Mouse (Mus musculus): ENCODE measurements around the gene 5330417H12Rik. TPM values are rescaled to one million over a fixed set of nuclear protein-coding genes. Genes with fewer than 3 reads are reported as not detected.

5330417H12Rik gene
- not detected in 2 replicates for polyA plus RNA-seq (2014; fragmentation: Nextera tagmentation; extraction: Ambion mirVana)

GRCm38 (mm10) chr7:107625061-107625460 lies at the start of gene 5330417H12Rik:
TSS of gene 5330417H12Rik (minus strand) at chr7:107625161.
- no peaks in the 10 kb centered on the region for H3K4me1 ChIP-seq (ENCODE audit: control insufficient read depth in 2 of 2, insufficient read depth in 2 of 2, low read length in 2 of 2)
- H3K36me3 ChIP-seq (ENCODE audit: control insufficient read depth, insufficient read depth, low read length), result no peaks in the 10 kb centered on the region
- H3K4me2 ChIP-seq (ENCODE audit: low read length), result no peak within 1 kb of the TSS
- no peak for ATAC-seq (ENCODE audit: insufficient number of reproducible peaks, insufficient read depth, low FRiP score, low read depth)
- WGBS, result 74% methylated on average over 2 of the region's 2 CpGs
- H3K27me3 ChIP-seq (ENCODE audit: control insufficient read depth, insufficient read depth, low read length), result no peaks in the 10 kb centered on the region
- H3K9ac ChIP-seq (ENCODE audit: low read length), result no peak within 1 kb of the TSS
- H3K9me3 ChIP-seq (ENCODE audit: control insufficient read depth, low read length), result no peaks in the 10 kb centered on the region
- H3K4me3 ChIP-seq (ENCODE audit: control insufficient read depth in 1 of 2, insufficient read depth in 1 of 2, low read depth in 1 of 2, low read length in 2 of 2), result no peak within 1 kb of the TSS
- H3K27ac ChIP-seq (replicated peaks in 1 of 2; ENCODE audit: control insufficient read depth in 1 of 2, insufficient read depth in 1 of 2, low read depth in 2 of 2, low read length in 2 of 2), result no peak within 1 kb of the TSS

- Histone ChIP-seq H3K27me3 (ENCODE audit: control insufficient read depth, insufficient read depth, low read length) (no peaks in the 10 kb centered on the region), H3K4me3 (ENCODE audit: control insufficient read depth in 1 of 2, insufficient read depth in 1 of 2, low read depth in 1 of 2, low read length in 2 of 2) (no peak overlapping the region), H3K9ac (ENCODE audit: low read length) (no peak overlapping the region), H3K4me1 (ENCODE audit: control insufficient read depth in 2 of 2, insufficient read depth in 2 of 2, low read length in 2 of 2) (peaks cover 24 to 35% of the 10 kb centered on the region in 2 experiments), H3K27ac (replicated peaks in 1 of 2; ENCODE audit: control insufficient read depth in 1 of 2, insufficient read depth in 1 of 2, low read depth in 2 of 2, low read length in 2 of 2) (no peak overlapping the region), H3K4me2 (ENCODE audit: low read length) (no peak overlapping the region), H3K9me3 (ENCODE audit: control insufficient read depth, low read length) (no peaks in the 10 kb centered on the region), H3K36me3 (ENCODE audit: control insufficient read depth, insufficient read depth, low read length) (no peaks in the 10 kb centered on the region)
- no peak for ATAC-seq (ENCODE audit: insufficient number of reproducible peaks, insufficient read depth, low FRiP score, low read depth)
- WGBS, result 86% methylated on average over 5 of the region's 5 CpGs
These were observed 43.6 kb upstream of the 5330417H12Rik start for GRCm38 (mm10) chr7:107668514-107668913.

DNA sequence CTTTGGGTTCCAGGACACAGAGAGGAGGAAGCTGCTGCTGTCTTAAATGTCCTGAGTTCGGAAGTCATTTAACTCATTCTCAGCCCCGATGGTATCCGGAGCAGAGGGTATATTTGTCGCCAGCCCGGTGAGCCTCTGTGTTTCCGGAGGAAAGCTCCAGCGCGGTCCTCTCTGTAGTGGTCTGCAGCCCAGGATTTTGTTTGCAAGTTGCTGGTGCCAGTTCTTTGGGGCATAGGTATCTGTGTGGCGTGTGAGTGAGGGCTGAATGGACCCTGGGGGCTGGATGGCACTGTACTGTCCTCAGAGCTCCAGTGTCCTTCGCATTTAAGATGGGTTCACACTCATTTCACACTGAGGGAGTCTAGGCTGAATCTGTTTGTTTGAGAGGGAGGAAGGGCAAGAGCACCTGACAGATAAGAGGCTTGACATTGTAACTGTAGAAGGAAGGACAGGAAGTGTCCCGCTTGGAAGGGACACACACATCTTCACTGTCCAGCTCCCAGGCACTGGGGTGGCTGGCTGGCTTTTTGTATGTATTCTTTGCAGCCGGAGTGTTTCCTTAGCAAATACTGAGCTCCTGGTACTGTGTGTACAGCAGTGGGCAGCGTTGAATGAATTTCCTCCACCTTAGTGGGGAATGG lies 41.4 kb upstream of the 5330417H12Rik start:
- Histone ChIP-seq H3K27me3 (ENCODE audit: control insufficient read depth, insufficient read depth, low read length) (no peaks in the 10 kb centered on the region), H3K36me3 (ENCODE audit: control insufficient read depth, insufficient read depth, low read length) (no peaks in the 10 kb centered on the region), H3K4me1 (ENCODE audit: control insufficient read depth in 2 of 2, insufficient read depth in 2 of 2, low read length in 2 of 2) (peaks cover 28 to 38% of the 10 kb centered on the region in 2 experiments), H3K9me3 (ENCODE audit: control insufficient read depth, low read length) (no peaks in the 10 kb centered on the region), H3K4me3 (ENCODE audit: control insufficient read depth in 1 of 2, insufficient read depth in 1 of 2, low read depth in 1 of 2, low read length in 2 of 2) (peak overlapping the region; percentile 44 to 48), H3K27ac (replicated peaks in 1 of 2; ENCODE audit: control insufficient read depth in 1 of 2, insufficient read depth in 1 of 2, low read depth in 2 of 2, low read length in 2 of 2) (peak overlapping the region; percentile 91 to 96), H3K4me2 (ENCODE audit: low read length) (peak overlapping the region; percentile 79), H3K9ac (ENCODE audit: low read length) (peak overlapping the region; percentile 77)
- 27% methylated on average over 13 of the region's 13 CpGs for WGBS
- ATAC-seq (ENCODE audit: insufficient number of reproducible peaks, insufficient read depth, low FRiP score, low read depth), result peak; percentile 12; the same call in 1 of the 2 replicates

GRCm38 (mm10) chr7:107665586-107666261 lies 40.8 kb upstream of the 5330417H12Rik start:
- no peaks in the 10 kb centered on the region for H3K9me3 ChIP-seq (ENCODE audit: control insufficient read depth, low read length)
- WGBS, result 6% methylated on average over 9 of the region's 9 CpGs
- no peaks in the 10 kb centered on the region for H3K27me3 ChIP-seq (ENCODE audit: control insufficient read depth, insufficient read depth, low read length)
- H3K4me3 ChIP-seq (ENCODE audit: control insufficient read depth in 1 of 2, insufficient read depth in 1 of 2, low read depth in 1 of 2, low read length in 2 of 2), result peak overlapping the region; percentile 44 to 48
- H3K4me1 ChIP-seq (ENCODE audit: control insufficient read depth in 2 of 2, insufficient read depth in 2 of 2, low read length in 2 of 2), result peaks cover 28 to 38% of the 10 kb centered on the region in 2 experiments
- peak overlapping the region; percentile 91 to 96 for H3K27ac ChIP-seq (replicated peaks in 1 of 2; ENCODE audit: control insufficient read depth in 1 of 2, insufficient read depth in 1 of 2, low read depth in 2 of 2, low read length in 2 of 2)
- H3K9ac ChIP-seq (ENCODE audit: low read length), result peak overlapping the region; percentile 77
- H3K36me3 ChIP-seq (ENCODE audit: control insufficient read depth, insufficient read depth, low read length), result no peaks in the 10 kb centered on the region
- peak; percentile 24; the same call in 1 of the 2 replicates for ATAC-seq (ENCODE audit: insufficient number of reproducible peaks, insufficient read depth, low FRiP score, low read depth)
- H3K4me2 ChIP-seq (ENCODE audit: low read length), result peak overlapping the region; percentile 79

DNA sequence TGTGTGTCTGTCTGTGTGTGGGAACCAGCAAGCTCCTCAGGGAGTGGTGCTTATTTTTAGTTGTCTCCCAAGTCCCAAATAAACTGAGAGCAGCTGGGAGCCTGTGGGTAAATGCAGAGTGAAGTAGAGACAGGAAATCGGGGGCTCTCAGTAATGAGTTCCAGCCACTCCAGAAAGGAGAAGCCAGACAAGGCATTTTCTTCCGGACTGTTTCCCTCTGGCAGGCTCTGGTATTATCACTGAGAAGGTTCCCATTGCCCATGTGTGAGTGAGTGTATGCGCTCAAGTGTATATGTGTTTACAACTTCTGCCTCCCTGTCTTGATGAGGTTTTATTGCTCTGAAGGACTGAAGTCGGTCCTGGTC lies 40.2 kb upstream of the 5330417H12Rik start:
- Histone ChIP-seq H3K4me1 (ENCODE audit: control insufficient read depth in 2 of 2, insufficient read depth in 2 of 2, low read length in 2 of 2) (peaks cover 28 to 38% of the 10 kb centered on the region in 2 experiments), H3K9me3 (ENCODE audit: control insufficient read depth, low read length) (no peaks in the 10 kb centered on the region), H3K4me3 (ENCODE audit: control insufficient read depth in 1 of 2, insufficient read depth in 1 of 2, low read depth in 1 of 2, low read length in 2 of 2) (peak overlapping the region; percentile 44 to 48), H3K27me3 (ENCODE audit: control insufficient read depth, insufficient read depth, low read length) (no peaks in the 10 kb centered on the region), H3K9ac (ENCODE audit: low read length) (peak overlapping the region; percentile 77), H3K4me2 (ENCODE audit: low read length) (peak overlapping the region; percentile 79), H3K36me3 (ENCODE audit: control insufficient read depth, insufficient read depth, low read length) (no peaks in the 10 kb centered on the region), H3K27ac (replicated peaks in 1 of 2; ENCODE audit: control insufficient read depth in 1 of 2, insufficient read depth in 1 of 2, low read depth in 2 of 2, low read length in 2 of 2) (peak overlapping the region; percentile 91 to 96)
- 0 out of 2 replicates have a peak, but pooled peaks have one; percentile 3 for ATAC-seq (ENCODE audit: insufficient number of reproducible peaks, insufficient read depth, low FRiP score, low read depth)
- WGBS, result 20% methylated on average over 4 of the region's 4 CpGs

DNA sequence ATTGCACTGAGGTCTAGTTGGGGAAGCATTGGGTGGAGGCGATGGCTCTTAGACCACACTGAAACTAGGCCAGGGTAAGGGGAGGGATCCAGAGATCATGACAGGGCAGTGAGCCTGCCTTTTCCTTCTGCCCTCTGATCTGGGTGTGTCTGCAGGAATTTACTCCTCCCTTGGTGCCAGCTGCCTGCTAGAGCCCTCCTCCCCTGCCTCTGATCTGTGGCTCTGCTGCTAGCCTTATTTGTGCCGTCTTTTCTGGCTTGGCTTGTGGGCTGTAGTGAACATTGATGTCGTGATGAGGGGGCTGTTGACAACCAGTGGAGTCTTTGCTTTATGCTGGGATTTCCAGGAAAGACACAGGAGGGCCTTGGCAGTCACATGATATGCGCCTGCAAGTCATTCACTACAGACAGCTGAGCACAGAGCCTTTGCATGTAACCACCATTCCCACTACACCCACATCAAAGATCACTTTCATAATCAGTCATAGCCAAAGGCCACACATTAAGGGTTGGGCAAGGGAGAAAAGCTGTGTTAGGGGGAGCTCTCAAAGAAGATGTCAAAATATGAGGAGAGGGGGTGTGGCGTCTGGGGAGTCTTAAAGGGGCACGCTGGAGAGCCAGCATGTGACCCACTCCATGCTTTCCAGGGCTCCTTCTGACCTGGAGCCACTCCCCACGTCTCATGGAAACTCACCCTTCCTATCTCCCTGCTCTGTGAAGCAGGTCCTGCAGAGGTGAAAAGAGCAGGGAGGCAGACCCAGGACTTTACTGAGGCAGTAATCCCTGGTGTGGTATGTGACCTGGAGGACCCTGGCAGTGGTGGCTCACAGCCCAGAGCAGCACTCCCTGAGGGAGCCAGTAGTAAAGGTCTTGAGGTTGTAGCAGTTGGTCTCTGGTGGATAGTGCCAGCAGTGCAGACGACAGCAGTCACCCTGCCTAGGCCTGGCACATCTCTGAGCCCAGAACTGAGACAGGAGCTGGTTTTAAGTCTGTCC lies 39.4 kb upstream of the 5330417H12Rik start:
- peak; percentile 37 for ATAC-seq (ENCODE audit: insufficient number of reproducible peaks, insufficient read depth, low FRiP score, low read depth)
- H3K9ac ChIP-seq (ENCODE audit: low read length), result peak overlapping the region; percentile 77; the same call in 1 of the 2 replicates
- WGBS, result 29% methylated on average over 8 of the region's 8 CpGs
- 0 out of 4 replicates have a peak overlapping the region, but pooled peaks of 1 of the 2 experiments have one; percentile 48 for H3K4me3 ChIP-seq (ENCODE audit: control insufficient read depth in 1 of 2, insufficient read depth in 1 of 2, low read depth in 1 of 2, low read length in 2 of 2)
- no peaks in the 10 kb centered on the region for H3K9me3 ChIP-seq (ENCODE audit: control insufficient read depth, low read length)
- peak overlapping the region; percentile 79 for H3K4me2 ChIP-seq (ENCODE audit: low read length)
- no peaks in the 10 kb centered on the region for H3K36me3 ChIP-seq (ENCODE audit: control insufficient read depth, insufficient read depth, low read length)
- peak overlapping the region; percentile 91 to 96 for H3K27ac ChIP-seq (replicated peaks in 1 of 2; ENCODE audit: control insufficient read depth in 1 of 2, insufficient read depth in 1 of 2, low read depth in 2 of 2, low read length in 2 of 2)
- H3K4me1 ChIP-seq (ENCODE audit: control insufficient read depth in 2 of 2, insufficient read depth in 2 of 2, low read length in 2 of 2), result peaks cover 28 to 38% of the 10 kb centered on the region in 2 experiments
- H3K27me3 ChIP-seq (ENCODE audit: control insufficient read depth, insufficient read depth, low read length), result no peaks in the 10 kb centered on the region

GRCm38 (mm10) chr7:107663621-107664020 lies 38.7 kb upstream of the 5330417H12Rik start:
- Histone ChIP-seq H3K4me1 (ENCODE audit: control insufficient read depth in 2 of 2, insufficient read depth in 2 of 2, low read length in 2 of 2) (peaks cover 28 to 38% of the 10 kb centered on the region in 2 experiments), H3K9ac (ENCODE audit: low read length) (no peak overlapping the region), H3K27ac (replicated peaks in 1 of 2; ENCODE audit: control insufficient read depth in 1 of 2, insufficient read depth in 1 of 2, low read depth in 2 of 2, low read length in 2 of 2) (no peak overlapping the region), H3K9me3 (ENCODE audit: control insufficient read depth, low read length) (no peaks in the 10 kb centered on the region), H3K4me3 (ENCODE audit: control insufficient read depth in 1 of 2, insufficient read depth in 1 of 2, low read depth in 1 of 2, low read length in 2 of 2) (no peak overlapping the region), H3K27me3 (ENCODE audit: control insufficient read depth, insufficient read depth, low read length) (no peaks in the 10 kb centered on the region), H3K36me3 (ENCODE audit: control insufficient read depth, insufficient read depth, low read length) (no peaks in the 10 kb centered on the region), H3K4me2 (ENCODE audit: low read length) (no peak overlapping the region)
- ATAC-seq (ENCODE audit: insufficient number of reproducible peaks, insufficient read depth, low FRiP score, low read depth), result no peak
- WGBS, result 72% methylated on average over 6 of the region's 6 CpGs
